Mouse (Mus musculus) CD4-positive helper T cell, adult 2 months (primary cell): ENCODE measurements around the gene Olfr1126.
"Not testable (repeated sequence)": the region's sequence is repeated elsewhere in the genome, so short reads cannot be mapped to it uniquely, and the experiment has no call there.

Source experiments
- DNase-seq: peaks from one replicate; pipeline ENCODE4 v3.0.0-alpha.2; 2012; ENCODE audit warnings: low read depth, missing footprints, low spot score

The Olfr1126 gene

DNA sequence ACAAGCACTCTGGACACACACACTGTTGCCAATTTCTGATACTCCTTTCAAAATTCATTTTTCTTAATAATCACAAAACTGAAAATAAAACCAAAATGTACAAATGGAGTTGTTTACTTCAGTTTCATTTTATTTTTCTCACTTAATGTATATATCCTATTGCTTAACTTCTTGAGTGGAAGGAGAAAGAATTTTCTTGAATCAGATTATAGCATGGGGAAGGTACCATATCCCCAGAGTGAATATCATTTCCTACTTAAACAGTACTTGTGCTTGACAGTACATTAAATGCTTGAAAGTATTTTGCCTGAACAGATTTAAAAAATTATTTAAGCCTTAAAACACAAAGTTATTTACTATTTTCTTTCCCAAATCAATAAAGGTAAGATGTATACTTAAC is at the start of gene Olfr1126:
Olfr1126 (plus strand) TSS at position 301 of the 400 bp plus-strand sequence.
- DNase-seq: no peak

DNA sequence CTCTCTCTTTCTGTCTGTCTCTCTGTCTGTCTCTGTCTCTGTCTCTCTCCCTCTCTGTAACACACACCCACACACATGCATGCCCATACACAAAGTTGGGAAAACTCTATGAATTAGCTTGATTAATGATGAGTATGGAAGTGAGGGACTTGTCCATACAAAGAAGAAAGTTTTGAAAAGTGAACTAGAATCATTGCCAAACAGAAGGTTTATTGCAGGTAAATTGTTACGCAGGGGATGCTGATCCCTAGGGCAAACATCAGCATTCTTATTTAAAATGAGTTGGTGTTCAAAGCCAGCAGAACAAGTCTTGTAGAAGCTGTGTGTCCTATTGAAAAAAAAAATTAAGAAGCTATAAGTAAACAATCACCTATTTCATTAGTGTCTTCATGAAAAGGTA is 37.4 kb upstream of the Olfr1126 start, which contains the start of gene Olfr1123:
Olfr1123 (plus strand) TSS at position 301 of the 400 bp plus-strand sequence.
- no peak for DNase-seq

DNA sequence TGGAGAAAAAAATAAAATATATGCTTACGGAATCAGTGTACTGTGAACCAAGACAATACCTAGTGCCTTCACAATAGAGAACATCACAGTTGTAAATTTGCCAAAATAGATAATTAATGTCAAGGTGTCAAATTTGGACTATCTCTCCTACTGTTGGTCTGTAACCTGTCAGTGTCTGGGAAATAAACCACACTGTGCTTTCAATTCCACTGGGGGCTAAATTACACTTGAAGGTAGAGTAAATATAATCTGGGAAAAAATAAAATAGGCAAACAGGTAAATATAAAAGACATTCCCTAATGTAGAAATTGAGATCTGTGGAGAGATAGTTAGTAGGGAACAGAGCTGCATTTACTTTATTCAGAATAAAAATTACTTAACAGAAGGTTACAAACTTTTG is 23.8 kb upstream of the Olfr1126 start, which contains the start of gene Olfr1124:
Olfr1124 (plus strand) TSS at position 301 of the 400 bp plus-strand sequence.
- no peak for DNase-seq

DNA sequence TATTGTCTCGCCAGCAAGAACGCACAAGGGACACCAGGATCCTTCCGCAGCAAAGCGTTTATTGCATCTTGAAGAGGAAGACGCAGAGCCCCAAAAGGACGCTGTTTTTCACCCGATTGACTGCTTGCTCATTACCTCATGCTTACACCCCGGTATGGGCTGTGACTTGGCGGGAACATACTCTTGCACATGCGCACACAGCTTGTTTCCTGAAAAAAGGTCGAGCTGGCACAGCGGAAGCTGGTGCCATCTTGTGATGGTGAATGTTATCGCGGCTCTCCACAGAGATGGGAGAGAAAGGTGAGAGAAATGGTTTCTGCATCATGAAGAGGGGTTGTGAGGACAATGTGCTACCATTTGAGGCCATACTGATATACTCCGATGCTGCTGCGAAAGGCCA is 16.0 kb upstream of the Olfr1126 start:
- no peak for DNase-seq

DNA sequence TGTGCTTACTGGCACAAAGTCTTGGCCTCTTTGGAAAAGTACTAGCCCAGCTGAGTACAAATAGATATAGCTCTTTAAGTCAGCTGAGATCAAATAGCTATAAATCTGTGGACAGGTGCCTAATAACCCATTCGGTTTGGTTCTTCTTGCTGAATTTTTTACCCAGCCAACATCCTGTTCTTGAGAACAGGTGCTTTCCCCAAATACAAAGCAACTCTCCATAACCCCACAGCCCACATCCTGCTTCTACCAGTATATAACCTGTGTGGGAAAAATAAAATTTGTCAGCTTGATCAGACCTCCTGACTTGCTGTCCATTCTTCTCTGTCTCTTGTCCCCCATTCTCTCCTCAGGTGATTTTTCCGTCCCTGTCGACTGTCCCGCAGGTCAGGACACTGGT is 8.0 kb downstream of the Olfr1126 start:
- DNase-seq: no peak

DNA sequence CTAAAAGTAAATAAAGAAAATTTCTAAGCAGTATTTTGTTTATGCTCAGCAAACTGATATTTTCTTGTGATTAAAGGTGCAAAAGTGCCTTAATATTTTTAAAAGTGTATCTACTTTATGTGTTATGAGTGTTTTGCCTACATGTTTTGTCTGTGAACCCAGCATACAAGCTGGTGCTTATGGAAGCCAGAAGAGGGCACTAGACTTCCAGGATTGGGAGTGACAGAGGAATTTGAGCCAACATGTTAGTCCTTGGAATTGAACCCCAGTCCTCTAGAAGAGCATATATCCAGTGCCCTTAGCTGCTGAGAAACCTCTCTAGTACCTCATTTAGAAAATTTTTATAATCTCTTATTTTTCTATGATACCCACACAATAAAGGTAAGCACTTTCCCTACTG is 26.4 kb downstream of the Olfr1126 start:
- no peak for DNase-seq

DNA sequence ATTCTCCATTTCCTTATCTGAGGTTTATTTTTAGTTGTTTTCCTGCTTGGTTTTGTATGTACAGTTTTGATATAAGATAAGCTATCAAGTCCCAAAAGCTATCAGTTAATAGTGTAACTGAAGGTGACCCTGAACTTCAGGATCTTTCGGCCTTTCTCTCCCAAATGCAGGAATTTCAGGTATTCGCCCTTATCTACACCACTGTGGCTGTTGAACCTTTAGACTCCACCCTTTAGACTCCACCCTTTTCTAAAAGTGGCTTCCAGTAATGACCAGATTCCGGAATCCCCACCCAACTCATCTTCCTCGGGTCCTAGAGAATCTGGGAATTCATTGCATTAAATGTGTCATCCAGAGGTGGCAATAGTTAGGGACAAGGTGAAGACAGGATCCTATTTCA is 27.4 kb downstream of the Olfr1126 start:
- DNase-seq: no peak

DNA sequence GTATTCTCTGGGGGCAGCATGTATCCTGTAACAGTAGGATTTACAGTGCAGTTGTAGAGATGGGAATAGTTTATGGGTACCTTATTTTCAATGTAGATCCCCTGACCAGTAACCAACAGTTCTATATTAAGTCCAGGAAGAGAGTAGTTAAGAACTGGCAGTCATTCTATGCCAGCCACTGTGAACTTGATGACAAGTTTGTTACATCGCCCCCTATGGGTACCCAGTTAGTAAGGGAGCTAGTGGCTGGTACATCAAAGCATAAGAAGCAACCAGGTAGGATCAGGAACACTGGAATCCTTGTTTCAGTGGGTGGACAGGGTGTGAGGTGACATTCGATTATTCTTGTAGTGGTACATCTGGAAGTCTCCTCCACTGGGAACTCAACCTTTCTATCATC is 28.5 kb downstream of the Olfr1126 start:
- DNase-seq: no peak

DNA sequence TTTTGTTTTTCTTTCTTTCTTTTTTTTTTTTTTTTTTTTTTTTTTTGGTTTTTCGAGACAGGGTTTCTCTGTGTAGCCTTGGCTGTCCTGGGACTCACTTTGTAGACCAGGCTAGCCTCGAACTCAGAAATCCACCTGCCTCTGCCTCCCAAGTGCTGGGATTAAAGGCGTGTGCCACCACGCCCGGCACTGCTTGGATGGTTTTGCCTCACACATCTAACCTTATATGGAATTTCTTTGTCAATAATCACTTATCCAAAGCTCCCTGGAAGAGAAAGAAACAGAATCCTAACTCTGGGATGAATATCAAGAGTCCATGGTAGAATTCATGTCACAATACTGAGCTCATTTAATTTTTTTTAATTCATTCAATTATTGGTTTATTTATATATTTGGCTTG is 43.2 kb downstream of the Olfr1126 start, which contains the start of gene Pramel7:
Pramel7 (minus strand) TSS at position 101 of the 400 bp plus-strand sequence.
- not testable (repeated sequence) for DNase-seq

DNA sequence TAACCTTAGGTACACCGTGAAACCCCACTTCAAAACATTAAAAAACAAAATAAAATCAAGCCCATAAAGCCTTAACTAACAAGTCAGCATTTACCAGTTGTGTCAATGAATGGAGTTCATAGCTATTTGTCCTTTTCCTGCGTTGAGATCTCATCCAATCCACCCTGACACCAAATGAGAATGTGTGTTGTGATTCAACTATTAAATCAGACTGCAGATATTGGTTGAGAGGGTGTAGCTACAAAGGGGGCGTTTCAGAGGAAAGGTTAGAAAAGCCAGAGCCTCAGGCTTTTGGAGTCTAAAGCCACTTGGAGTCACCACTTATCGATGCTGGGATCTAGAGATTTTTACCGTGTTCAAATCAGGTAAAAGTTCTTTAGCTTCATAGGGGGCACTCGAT is 52.5 kb downstream of the Olfr1126 start, which contains the start of gene Pramel6:
Pramel6 (plus strand) TSS at position 301 of the 400 bp plus-strand sequence.
- DNase-seq: no peak
